Mouse (Mus musculus) kidney, adult 2 months (tissue): Measurements from ENCODE around the gene Gm9936.

Source experiments
- CTCF ChIP-seq: fragments of 200-500 bp; conservative IDR thresholded peaks from 2 replicates; pipeline ENCODE4 v1.5.1; 2011; ENCODE audit warnings: low read depth, mild to moderate bottlenecking, control low read depth, low read length, moderate library complexity, mixed read lengths; ENCODE audit not compliant: insufficient read depth, insufficient read length
- POLR2A ChIP-seq: fragments of 200-500 bp; IDR thresholded peaks from one replicate; pipeline ENCODE4 v1.6.1; 2011; ENCODE audit warnings: low read depth, low read length, control low read depth

- no peak for TF ChIP-seq CTCF
- no peak for TF ChIP-seq POLR2A
Measured at GRCm38 (mm10) chr5:114877487-114877886, 19.0 kb upstream of the Gm9936 start.
